Mouse (Mus musculus) layer of hippocampus, adult 2 months (tissue): ENCODE results near the gene Mospd2. TPM values are rescaled to one million over a fixed set of nuclear protein-coding genes. Genes with fewer than 3 reads are reported as not detected.

Experiments used
- DNase-seq, 2 experiments: peaks; one replicate each; pipeline ENCODE4 v3.0.0; 2022; ENCODE audit warnings: low spot score in 2 of 2
- H3K27ac ChIP-seq: fragments of 200-600 bp; 2 replicates; pipeline ENCODE4 v1.8.1; 2022
- H3K4me3 ChIP-seq: fragments of 200-600 bp; 2 replicates; pipeline ENCODE4 v1.8.1; 2022; ENCODE audit warnings: mild to moderate bottlenecking
- CTCF ChIP-seq: fragments of 200-600 bp; conservative IDR thresholded peaks from 2 replicates; pipeline ENCODE4 v1.8.1; 2022; ENCODE audit warnings: antibody characterized with exemption, mild to moderate bottlenecking, moderate library complexity
- long read RNA-seq, 2 experiments: library from polyadenylated mRNA; stranded (forward); transcript quantifications; one replicate each; pipeline ENCODE4 v2.0.0; 2021; ENCODE audit warnings: borderline mapping rate in 2 of 2
- total RNA-seq, 2 experiments: library from RNA; stranded (reverse); gene quantifications; 2 replicates each; pipeline ENCODE4 v1.2.3; 2021

Mospd2 gene
- 10 to 100 TPM; 18.7 to 22.2 TPM for total RNA-seq
- long read RNA-seq, experiment 1, partial matches to known transcripts = 0 of 3 reads
- long read RNA-seq, experiment 1, other reads (novel, unspliced or antisense) = 0 of 3 reads
- long read RNA-seq, experiment 2, partial matches to known transcripts = 0 of 3 reads
- long read RNA-seq, experiment 2, other reads (novel, unspliced or antisense) = 0 of 3 reads

GRCm38 (mm10) chrX:164980193-164980775 lies at the start of gene Mospd2, which contains the start of gene Fancb:
TSS of gene Mospd2 (minus strand) at chrX:164980375.
TSS of gene Fancb (plus strand) at chrX:164980592.
- H3K4me3 ChIP-seq = peak within 1 kb of the TSS; percentile 73
- DNase-seq = peak; percentile 69 to 89
- TF ChIP-seq CTCF = no peak

GRCm38 (mm10) chrX:165004779-165005324 lies 24.7 kb upstream of the Mospd2 start, which contains the start of gene Gm17604:
TSS of gene Gm17604 (minus strand) at chrX:165004829.
- Histone ChIP-seq H3K4me3 (no peak within 1 kb of the TSS), H3K27ac (no peak within 1 kb of the TSS)
- no peak for DNase-seq
- TF ChIP-seq CTCF = no peak

More at GRCm38 (mm10) chrX:164980193-164980775, at the start of gene Mospd2, which contains the start of gene Fancb:
- H3K27ac ChIP-seq = peak within 1 kb of the TSS; percentile 79

DNA sequence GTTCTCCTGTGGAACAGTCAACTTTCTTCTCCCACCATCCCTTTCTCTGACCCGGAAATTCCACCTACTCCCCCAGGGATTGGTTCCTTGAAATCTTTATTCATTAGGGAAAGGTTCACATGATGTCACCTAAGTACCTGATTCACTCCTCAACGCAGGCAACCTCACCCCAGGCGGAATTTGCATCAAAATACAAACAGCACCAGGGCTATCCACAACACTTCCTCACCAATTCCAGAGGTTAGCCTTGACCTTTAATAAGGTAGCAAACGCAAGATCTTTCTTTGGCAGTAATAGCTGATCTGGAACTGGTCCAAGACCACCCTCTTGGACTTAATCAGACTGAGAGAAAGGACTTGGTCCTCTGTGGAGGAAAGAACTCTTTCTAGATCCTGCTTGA lies 23.0 kb upstream of the Mospd2 start:
- Histone ChIP-seq H3K4me3 (no peak overlapping the region), H3K27ac (no peak overlapping the region)
- no peak for TF ChIP-seq CTCF
- DNase-seq = no peak

DNA sequence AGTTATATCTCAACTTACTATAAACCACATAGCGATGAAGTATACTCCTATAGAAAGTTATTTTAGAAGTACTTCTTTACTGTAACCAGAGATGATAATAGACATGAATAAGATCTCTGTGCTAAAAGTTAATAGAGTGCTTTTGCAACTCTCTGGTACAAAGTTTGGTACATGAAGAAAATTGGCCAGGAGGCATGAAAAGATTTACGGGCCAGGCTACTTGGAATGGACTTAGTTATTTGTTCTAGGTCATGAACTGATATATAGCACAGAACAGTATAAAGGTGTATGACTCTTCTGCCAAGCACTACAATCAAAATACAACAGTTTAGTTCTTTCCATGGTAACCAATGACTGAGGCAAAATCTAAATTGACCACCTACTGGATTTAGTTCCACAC lies 1.3 kb downstream of the Mospd2 start:
- H3K4me3 ChIP-seq = no peak overlapping the region; the same call in 1 of the 2 replicates
- no peak for DNase-seq
- no peak for TF ChIP-seq CTCF
- no peak overlapping the region for H3K27ac ChIP-seq

DNA sequence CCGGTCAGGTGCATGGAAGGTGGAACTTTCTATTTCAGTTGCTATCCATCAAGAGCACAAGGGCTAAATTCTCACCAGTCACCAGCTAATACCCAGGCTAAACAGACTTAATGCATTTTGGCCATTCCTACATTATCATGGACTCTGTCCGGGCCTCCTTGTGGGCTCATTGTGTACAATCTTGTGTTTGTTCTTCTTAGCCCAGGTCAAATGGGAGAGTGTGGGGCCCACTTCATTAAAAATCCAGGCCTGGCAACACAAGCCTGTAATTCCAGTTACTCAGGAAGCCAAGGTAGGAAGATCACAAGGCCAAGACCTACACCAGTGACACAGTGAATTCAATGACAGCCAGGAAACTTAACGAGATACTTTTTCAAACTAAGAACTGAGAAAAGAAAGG lies 9.0 kb downstream of the Mospd2 start:
- DNase-seq = no peak
- Histone ChIP-seq H3K27ac (no peak overlapping the region), H3K4me3 (no peak overlapping the region)
- no peak for TF ChIP-seq CTCF

- no peak overlapping the region for H3K27ac ChIP-seq
- H3K4me3 ChIP-seq = no peak overlapping the region
- DNase-seq = no peak
- no peak for TF ChIP-seq CTCF
These were observed 14.3 kb downstream of the Mospd2 start for GRCm38 (mm10) chrX:164965750-164966448.

DNA sequence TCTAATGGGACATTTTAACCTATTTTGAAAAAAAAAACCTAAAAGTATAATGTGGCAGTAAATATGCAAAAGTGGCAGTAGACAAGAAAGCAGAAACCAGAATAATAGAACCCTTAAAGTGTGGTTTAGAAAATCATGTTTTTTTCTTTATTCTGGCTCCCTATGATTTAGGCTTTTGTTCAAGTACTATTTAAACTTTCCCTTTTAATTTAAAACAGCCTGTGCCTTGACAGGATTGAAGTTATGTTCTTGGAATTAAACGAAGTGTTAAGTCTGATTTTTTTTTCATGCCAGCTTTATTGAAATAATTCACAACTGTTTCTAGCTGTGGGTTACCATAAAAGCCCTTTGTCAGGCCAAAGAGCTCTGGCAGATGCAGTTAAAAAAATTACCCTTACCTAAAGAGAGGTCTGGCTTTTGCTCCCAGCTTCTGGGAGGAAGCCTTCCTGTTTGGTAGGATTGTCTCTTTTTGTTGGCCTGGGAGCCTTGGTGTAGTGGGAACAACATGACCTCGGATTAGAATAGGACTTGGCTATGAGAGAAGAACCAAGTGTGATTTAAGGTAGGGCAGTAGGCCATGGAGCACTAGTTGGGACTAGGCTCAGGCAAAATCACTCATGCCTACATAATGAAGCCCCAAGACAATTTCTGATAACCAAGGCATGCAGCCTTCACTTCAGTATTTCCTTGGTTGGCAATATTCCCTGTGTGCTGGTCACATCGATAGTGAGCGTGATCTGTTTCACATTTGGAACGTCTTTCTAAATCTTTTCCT lies 27.4 kb downstream of the Mospd2 start:
- peak overlapping the region; percentile 43; the same call in 1 of the 2 replicates for H3K27ac ChIP-seq

DNA sequence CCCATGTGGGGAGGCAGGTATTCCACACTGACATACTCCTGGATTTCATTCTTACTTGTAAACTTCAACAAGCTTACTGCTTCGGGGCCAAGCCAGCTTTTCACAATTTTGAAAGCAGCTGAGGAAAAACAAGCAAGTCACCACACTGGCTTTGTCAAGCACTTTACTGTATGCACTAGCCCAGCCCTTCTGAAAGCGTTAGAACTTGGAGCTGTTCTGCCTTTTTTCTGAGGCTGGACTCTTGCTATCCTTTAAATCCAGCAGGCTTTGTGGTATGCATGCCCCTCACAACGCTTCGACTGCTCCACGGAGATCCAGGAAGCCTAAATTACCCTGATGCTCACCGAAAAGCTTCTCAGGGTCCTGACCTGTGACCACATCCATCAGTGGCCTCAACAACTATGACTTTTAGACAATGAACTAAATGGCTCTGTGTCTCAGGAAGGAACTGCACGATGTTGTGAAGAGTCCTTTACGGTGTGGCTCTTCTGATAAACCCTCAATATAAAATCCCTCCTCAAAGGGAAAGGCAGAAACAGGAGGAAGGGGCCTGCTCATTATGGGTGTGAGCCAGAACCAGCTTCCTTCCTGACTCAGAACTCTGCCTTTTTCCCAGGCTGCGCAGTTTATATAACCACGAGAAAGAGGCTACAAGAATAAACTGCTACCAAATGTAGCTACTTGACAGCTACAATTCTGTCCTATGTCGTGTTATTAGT lies 28.2 kb downstream of the Mospd2 start:
- DNase-seq = no peak
- TF ChIP-seq CTCF = no peak
- peak overlapping the region; percentile 43; the same call in 1 of the 2 replicates for H3K27ac ChIP-seq
- no peak overlapping the region for H3K4me3 ChIP-seq

More for the DNA sequence above, 27.4 kb downstream of the Mospd2 start:
- no peak overlapping the region for H3K4me3 ChIP-seq
- DNase-seq = no peak
- no peak for TF ChIP-seq CTCF

GRCm38 (mm10) chrX:164941540-164941939 lies 38.6 kb downstream of the Mospd2 start:
- TF ChIP-seq CTCF = no peak
- DNase-seq = no peak
- no peak overlapping the region for H3K4me3 ChIP-seq

DNA sequence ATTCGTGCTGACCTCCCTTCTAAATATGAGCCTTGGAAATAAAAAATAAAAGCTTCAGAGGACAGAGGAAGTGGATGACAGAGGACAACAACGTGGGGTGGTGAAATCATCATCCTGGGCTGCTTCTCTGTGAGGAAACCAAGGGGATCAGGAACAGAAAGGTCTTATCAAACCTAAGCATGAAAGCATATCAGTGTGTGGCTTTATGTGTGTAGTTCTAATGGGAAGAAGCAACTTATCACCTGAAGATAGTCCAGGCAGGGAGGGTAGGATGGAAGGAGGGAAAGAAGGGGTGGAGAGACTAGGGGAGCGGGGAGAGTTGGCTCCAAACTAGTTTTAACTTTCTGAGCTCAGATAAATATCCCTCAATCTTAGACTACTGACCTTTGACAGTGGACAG lies 67.2 kb downstream of the Mospd2 start:
- no peak for TF ChIP-seq CTCF
- Histone ChIP-seq H3K4me3 (no peak overlapping the region), H3K27ac (no peak overlapping the region)
- no peak for DNase-seq

More at GRCm38 (mm10) chrX:164941540-164941939, 38.6 kb downstream of the Mospd2 start:
- no peak overlapping the region for H3K27ac ChIP-seq

DNA sequence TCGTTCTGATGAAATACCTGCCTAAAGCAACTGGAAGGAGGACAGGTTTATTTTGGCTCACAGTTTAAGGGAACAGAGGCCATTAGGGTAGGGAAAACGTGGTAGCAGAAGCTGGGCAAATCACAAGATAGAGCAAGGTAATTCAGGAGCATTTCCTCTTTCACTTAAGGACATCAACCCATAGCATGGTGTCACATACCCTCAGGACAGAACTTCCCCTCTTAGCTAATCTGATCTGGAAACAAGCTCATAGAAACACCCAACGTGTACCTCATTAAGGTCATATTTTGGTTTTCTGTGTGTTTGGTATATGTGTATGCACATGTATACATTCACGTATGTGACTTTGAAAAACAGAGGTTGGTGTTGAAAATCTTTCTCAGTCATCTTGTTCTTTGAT lies 68.0 kb downstream of the Mospd2 start:
- Histone ChIP-seq H3K27ac (no peak overlapping the region), H3K4me3 (no peak overlapping the region)
- TF ChIP-seq CTCF = no peak
- DNase-seq = no peak

DNA sequence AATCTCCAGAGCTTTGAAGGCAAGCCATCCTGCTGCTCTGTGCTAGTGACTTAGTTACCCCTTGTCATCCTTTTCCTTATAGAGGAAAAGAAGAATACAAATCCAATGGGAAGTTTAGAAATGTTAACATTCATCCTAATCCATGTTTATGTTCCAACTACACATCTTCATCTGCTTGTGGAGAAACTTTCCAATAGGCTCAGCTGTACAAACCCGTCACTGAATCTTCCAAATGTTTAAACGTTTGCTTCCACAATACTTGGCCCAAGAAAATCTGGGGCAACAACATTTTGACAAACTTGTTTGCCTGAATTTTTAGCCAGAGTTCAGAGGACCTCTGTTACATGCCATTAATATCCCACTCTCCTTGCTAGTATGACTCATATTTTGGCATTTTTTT lies 78.3 kb downstream of the Mospd2 start:
- Histone ChIP-seq H3K4me3 (no peak overlapping the region), H3K27ac (no peak overlapping the region)
- DNase-seq = no peak
- no peak for TF ChIP-seq CTCF
